Mouse (Mus musculus): ENCODE data around the gene Nxf2.
A peak's percentile ranks its signal among the peaks of the same experiment; 100 is the strongest.
"Not testable (repeated sequence)": the region's sequence is repeated elsewhere in the genome, so short reads cannot be mapped to it uniquely, and the experiment has no call there.

Nxf2 gene

DNA sequence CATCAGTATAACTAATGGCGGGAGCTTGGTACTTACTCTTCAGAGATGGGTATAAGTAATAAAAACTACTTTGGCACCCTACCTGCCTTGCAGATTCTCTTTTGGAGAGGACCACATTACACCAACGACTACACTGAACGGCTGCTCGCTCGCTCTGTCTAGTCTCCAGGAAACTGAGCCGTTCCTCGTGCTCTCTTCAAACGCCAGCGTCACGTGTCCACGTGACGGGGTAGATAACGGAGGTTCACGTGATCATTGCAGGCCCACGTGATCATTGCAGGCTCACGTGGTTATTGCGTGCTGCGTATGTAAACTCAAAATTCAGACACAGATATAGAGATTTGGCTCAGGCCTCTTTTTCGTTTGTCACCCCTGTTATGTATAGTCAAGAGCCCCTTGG lies at the start of gene Nxf2:
Nxf2 (minus strand) TSS at position 209 of the 400 bp plus-strand sequence.
- no peak for DNase-seq (ENCODE audit: low spot score)

DNA sequence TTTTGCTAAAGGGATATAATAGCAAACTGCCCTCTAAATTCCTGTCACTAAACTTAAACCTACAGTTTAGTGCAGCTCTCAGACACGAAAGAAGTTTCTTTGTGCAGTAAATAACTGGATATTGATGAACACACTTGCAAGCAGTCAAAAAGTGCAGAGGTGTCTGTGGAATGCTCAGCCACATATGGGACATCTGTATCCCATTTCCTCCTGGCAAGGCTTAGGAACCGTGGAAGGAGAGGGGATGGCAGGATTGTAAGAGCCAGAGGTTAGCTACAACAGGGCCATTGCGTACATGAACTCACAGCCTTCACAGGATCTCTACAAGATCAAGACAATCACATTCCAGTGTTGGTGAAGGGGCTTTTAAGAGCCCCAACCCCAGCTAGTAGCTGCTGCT lies 46.8 kb upstream of the Nxf2 start:
- DNase-seq (ENCODE audit: low spot score), result no peak

DNA sequence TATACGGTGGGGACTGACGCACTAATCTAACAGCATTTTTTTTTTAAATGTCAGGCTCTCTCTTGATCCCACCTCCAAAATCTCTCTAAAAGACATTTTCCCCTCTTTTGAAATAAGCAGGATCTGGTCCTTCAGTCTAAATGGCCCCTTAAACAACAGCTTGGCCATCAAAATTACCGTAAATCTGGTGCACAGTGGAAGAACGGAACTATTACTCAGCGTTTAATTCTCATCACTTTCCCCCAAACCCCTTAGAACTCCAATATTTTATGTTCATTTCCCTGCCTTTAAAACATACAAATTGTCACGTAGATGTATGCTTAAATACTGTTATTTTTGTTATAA lies 44.9 kb upstream of the Nxf2 start:
- DNase-seq (ENCODE audit: low spot score), result no peak

DNA sequence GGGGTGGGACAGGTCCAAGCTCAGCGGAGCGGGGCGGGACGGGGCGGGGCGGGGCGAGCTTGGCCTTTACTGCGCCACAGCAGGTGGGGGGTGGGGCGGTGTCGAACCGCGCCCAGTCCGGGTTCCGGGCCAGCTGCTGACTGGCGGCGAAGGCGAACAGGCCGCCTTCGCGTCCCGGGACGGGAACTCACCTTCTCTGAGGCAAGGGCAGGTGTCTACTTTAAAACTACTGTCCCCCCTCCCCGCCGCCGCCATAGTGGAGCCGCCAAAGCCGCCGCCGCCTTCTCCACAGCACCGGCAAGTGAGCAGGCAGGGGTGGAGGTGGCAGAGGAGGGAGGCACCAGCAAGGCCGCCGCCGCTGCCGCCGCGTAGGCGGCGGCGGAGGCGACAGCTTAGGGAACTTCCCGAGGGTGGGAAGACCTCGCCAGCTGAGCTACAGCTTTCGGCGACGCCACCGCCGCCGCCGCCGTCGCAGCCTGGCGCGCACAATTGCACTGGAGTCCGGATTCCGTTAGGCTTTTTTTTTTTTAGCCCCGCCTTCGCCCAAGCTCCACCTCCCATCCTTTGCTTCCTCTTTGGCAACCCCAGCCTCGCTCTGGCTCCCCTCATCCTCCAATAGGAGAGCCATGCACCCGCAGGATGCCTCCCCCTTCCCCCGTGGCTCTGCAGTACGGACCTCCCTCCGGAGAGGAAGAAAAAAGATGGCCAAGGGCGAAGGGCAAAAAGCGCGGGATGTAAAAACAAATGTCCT lies 44.3 kb upstream of the Nxf2 start, which contains the start of gene Zmat1:
Zmat1 (minus strand) TSS at position 490 of the 751 bp plus-strand sequence.
- DNase-seq (ENCODE audit: low spot score), result peak; percentile 90

DNA sequence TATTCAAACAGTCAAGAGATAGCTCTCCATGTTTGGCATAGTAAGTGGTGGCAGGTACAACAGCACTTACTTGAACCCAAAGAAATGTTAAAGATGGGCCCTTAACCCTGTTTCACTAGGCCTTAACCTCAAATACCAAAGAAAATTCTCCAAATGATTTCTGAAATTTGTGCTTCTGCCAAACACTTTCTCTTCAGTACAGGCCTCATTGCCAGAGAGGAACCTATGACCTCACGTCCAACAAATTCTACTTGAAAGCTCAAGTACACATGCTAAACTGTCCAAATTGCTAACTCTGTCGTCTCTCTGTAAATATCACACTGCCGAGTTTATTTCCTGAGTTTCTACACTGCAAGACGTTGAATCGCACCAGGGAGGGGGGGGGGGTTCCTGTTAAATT lies 43.5 kb upstream of the Nxf2 start:
- DNase-seq (ENCODE audit: low spot score), result no peak

DNA sequence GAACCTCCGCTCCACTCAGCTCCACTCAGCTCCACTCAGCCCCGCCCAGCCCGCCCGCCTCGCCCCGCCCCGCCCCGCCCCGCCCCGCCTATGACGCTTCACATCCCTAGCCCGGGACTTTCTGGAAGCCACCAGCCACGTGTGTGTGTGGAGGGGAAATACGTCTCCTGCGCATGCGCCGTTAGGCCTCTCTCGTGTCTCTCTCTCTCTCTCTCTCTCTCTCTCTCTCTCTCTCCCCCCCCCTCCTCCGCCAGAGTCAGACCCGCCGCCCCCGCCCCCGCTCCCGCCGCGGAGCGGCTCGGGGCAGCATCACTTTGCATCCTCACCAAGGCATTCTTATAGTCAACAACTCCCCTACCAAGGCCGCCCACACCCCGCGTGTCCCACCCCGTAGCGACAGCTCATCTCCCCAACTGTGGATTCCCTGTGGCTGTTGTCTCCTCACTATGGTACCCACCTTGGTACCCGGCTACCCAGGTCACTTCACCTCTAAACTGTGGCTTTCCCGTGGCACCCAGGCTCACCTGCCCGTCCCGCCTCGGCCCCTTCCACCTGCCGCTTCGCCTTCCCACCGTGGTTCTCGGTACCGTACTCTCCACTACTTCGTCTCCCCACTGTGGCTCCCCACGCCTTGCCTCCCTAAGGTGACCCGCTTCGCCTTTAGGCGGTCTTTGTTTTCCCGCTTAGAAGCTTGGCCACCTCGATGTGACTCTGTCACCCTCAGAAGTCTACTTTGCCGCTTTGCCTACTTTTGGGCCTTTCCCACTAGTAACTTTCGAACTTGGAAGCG lies 1.1 kb downstream of the Nxf2 start:
- peak; percentile 51 for DNase-seq (ENCODE audit: low spot score)

DNA sequence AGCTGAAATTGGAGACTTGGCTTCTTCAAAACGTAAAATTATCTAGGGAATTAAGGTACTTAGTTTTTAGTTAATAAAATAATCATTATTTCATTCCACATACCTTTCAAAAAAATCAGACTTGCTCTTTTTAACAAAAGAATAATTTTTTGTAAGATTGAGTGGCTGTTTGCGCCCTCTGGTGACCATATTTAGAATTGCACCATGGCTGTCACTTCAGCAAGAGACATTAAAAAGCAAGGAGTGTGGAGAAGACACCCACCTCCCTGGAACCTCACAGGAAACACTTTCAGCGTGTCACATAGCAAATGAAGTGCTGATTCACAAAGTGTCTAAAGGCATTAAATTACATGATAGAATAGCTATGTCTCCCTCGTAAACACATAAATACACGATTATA lies 34.2 kb downstream of the Nxf2 start:
- no peak for DNase-seq (ENCODE audit: low spot score)

DNA sequence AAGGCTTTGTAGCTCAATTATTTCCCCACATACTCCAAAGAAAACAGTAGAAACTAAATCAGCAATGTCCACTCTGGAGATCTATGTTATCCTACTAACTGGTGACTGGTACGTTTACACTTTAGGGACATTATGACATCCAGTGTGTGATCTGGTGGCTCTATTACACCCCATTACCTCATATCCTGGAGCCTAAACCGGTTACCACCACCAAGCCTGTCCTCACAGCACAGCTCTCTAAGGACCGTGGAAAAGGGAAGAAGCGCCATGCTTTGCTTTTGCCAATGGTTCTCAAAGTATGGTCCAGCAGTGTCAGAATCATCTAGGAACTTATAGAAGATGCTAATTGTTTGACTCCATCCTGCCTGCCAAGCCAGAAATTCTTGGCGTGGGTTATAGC lies 34.6 kb downstream of the Nxf2 start:
- no peak for DNase-seq (ENCODE audit: low spot score)

DNA sequence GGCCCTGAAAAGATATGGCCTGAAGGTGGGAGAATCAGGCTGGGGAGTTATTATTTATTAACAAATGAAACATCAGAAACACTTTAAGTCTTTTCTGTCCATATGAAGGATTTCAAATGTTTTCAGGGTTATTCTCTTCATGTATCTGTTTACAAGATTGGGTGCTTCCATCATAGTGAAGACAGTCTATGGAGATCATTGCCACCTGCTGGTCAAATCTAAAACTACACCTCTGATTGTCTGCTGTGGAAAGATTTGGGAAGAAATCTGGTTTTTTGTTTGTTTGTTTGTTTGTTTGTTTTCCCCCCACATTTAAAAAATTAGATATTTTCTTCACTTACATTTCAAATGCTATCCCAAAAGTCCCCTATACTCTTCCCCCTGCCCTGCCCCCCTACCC lies 39.5 kb downstream of the Nxf2 start:
- DNase-seq (ENCODE audit: low spot score), result no peak

DNA sequence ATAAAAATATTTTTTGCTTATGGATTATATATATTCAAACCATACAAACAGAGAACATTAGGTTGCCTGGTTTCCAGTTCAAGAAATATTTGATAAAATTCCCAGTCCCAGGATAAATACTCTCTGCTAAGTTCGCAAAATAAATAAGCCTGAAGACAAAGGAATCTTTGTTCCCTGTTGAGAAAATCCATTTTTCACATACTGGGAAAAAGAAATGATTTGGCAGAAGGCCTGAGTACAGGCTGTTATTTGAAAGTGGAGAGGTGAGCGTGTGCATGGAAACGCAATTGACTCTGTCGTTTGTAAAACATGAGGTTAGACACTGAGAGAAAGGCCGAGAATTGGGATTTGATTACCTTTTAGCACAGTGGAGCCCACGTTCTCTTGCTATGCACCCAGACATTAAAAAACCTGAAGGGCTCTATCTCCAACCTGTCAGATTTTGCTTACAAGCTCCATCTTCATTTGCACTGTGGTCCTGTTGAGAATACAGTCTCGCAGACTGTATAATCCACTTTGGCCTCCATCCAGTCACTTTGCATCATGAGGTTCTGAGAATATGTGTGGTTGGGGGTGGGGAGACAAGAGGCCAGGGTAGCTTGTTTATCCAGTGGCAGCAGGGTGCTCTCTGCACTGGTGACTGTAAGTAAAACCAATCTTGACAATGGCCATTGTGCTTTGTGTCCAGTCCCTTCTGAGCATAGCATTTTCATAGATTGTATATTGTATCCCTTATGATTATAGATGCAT lies 40.7 kb downstream of the Nxf2 start:
- no peak for DNase-seq (ENCODE audit: low spot score)

DNA sequence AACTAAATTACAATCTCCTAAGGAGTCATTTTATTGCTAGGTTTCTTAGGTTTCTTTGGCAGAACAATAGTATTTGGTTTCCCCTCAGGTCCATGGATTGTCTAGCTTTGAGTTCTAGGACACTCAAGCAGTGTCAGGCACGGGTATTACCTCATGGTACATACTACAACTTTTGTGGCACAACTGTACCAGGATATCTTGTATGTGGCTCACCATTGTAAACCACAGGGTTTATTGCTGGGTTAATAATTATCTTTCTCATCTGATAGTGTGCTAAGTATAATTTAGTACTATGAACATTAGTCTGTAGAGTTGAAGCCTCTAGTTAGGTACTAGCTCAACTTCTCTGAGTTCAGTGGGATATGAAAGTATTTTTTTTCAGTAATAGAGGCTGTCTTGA lies 45.3 kb downstream of the Nxf2 start:
- no peak for DNase-seq (ENCODE audit: low spot score)

DNA sequence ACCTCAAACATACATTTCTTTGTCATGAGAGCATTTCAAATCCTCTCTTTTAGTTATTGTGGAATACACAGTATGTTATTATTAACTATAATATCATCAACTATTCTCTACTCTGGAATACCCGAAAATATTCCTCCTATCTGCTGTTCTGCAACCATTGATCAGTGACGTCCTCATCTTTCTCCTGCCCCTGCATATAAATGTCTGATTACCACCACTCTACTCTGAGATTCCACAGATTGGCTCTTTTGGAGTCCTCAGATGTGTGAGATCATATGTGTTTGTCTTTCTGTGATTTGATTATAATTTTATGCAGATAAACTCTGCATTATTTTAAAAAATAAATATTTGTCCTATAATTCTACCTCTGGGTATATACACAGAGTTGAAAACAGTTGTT lies 48.8 kb downstream of the Nxf2 start:
- DNase-seq (ENCODE audit: low spot score), result no peak

DNA sequence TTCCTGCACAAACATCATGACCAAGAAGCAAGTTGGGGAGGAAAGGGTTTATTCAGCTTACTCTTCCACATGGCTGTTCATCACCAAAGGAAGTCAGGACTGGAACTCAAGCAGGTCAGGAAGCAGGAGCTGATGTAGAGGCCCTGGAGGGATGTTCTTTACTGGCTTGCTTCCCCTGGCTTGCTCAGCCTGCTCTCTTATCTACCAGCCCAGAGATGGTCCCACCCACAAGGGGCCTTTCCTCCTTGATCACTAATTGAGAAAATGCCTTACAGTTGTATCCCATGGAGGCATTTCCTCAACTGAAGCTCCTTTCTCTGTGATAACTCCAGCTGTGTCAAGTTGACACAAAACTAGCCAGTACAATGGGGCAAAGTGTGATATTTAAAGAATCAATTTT lies 49.2 kb downstream of the Nxf2 start:
- not testable (repeated sequence) for DNase-seq (ENCODE audit: low spot score)

DNA sequence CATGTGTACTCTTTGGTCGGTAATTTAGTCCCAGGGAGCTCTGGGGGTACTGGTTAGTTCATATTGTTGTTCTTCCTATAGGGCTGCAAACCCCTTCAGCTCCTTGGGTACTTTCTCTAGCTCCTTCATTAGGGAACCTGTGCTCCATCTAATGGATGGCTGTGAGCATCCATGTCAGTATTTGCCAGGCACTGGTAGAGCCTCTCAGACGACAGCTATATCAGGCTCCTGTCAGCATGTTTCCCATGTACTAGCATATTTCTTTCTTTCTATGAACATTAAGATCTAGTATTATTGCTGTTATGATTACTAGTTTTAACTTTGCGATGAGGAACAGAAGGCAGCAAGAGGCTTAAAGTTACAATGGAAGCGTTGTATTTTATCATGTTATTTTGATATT lies 49.7 kb downstream of the Nxf2 start:
- no peak for DNase-seq (ENCODE audit: low spot score)

DNA sequence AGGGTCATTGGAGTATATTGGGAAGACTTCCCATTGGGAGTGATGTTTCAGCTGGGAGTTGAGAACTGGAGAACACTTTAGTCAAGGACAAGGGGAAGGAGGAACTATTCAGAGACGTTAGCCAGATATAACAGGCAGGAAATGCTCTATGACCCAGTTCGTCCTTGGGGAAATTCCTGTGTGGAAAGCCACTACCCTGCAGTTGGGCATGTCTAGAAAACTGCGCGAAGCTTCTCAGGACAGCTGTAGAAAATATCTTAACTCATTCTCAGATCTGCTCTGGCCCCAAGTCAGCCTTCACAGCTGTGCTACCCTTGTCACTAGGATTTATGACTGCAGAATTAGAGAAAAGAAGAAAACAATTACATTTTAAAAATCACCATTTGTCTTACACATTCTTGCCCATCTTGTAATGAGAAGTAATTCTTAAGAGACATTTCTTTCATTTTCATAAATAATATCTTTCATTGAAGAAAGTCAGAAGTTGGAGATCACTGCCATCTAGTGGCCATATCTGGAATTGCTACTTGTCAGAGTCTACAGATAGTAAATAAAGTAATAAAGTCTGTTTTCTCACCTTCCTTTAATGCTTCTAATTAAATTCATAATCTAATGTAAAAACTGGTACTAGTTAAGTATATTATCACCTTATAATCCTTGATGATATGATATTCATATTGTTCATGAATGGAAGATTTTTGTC lies 51.2 kb downstream of the Nxf2 start:
- no peak for DNase-seq (ENCODE audit: low spot score)

DNA sequence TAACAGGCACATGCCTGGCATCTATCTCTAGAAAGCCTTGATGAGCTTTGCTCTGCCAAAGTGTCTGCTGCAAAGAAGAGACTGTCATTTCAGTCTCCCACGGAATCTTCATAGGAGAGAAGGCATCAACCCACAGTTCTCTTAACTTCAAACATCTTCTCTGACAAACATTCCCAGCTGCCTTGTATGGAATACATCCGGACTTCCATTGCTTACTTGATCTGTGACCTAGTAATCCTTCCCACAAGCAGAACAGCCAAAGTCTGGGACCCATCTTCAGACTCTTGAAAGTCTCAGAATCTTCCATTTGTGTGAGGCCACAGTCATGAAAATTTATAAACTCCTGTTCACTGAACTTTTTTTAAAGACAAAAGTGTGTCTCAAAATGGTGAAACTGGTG lies 51.7 kb downstream of the Nxf2 start:
- no peak for DNase-seq (ENCODE audit: low spot score)

DNA sequence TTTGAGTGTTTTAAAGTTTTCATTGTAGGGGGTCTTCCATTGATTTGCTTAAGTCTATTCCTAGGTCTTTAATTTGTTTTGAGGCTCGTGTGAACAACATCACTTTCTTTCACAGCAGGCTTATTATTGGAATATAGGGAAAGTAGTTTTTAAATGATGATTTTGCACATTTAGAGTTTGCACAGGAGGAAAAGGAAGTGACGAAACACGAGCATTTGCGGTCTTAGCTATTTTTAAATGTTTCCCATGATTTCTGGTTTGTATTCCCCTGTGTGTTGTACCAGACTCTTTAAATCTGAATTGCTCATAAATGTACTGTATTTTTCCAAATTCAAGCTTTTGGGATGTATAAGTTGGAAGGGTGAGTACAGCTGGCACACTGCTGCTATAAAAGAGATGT lies 54.2 kb downstream of the Nxf2 start:
- no peak for DNase-seq (ENCODE audit: low spot score)
